Mouse (Mus musculus) regulatory T cell (primary cell): ENCODE measurements around the gene AC129217.1.

Experiments
- in situ Hi-C: fragments of 300-600 bp; cut with MboI, MseI; formaldehyde crosslinking; loops from one replicate; pipeline ENCODE4 v1.15.1; 2025; ENCODE audit warnings: high pct_unique_total_duplicates

Gene AC129217.1

GRCm38 (mm10) chr19:8829660-8830059, at the start of gene AC129217.1:
Gene AC129217.1, plus strand, starts transcription at chr19:8829773.
- in situ Hi-C loops = loop anchor here (25.0 kb wide), 1 partner anchor 242 kb away; the partner anchor contains the start of gene Slc22a8

DNA sequence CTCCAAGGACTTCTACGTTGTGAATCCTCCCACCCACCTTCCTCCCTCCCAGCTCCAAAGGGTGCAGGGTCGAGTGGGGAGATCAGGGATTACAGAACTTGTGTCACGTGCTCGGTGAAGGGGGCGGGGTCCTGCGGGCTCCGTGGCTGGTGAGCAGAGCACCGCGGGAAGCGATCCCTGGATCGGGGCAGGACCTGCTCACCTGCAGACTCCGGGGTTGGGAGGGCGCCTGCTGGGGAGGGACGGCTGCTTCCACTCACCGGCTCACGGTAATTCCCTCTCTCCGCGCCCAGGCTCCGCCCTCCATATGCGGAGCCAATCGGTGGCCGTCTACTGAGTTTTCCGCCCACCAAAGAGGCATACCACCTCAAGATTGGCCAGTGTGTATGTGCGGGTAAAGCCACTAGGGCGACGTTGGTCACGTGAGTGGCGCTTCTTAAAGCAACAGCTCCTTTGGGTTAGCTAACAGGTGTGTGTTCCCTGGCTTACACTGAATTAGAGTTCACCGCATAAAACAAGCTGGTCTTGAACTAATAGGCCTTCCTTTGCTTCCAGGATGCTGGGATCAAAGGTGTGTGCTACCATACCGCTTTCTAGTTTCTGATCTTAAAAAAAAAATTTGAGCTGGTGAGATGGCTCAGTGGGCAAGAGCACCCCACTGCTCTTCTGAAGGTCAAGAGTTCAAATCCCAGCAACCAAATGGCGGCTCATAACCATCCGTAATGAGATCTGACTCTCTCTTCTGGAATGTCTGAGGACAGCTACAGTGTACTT, 43.4 kb upstream of the AC129217.1 start, which contains the start of gene Taf6l:
Taf6l (minus strand) TSS at position 410 of the 774 bp plus-strand sequence.
- in situ Hi-C loops = loop anchor here (25.0 kb wide), 1 partner anchor 1749 kb away; the partner anchor contains the start of gene Stip1

DNA sequence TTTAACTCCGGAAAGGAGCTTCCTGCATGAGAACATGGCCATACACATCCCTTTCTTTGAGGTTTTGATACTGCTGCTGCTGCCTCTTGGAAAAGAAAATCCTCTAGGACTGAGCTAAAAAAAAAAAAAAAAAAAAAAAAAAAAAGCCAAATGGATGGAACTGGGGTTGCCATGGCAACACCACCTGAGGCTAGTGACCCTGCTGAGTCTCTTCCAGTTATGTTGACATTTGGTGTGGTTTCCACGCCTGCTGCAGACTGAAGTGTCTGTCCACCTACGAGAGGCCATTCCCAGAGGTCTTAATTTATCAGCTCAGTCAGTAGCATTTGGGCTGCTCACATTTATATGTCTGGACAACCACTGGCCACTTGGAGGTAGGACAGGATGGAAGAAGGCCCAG, 41.1 kb upstream of the AC129217.1 start:
- in situ Hi-C loops = loop anchor here (25.0 kb wide), 1 partner anchor 1751 kb away; the partner anchor contains the start of gene Stip1

DNA sequence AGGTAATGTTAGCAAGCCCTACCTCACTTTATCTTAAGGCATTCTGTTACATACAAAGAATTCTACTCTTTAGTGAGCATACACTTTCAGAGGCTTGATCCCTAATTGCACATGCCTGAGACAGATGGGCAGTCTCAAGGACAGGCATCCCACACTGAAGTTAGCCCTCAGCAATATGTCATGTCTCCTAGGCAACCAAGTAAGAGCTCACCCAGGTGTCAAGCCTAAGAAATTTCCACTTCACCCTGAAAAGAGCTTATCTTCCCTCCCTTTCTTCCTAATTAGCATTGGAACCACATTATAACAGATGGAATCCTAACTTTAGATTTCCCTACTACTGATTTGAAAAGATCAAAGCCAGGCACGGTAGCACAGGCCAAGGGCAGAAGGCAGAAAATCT, 40.4 kb upstream of the AC129217.1 start:
- in situ Hi-C loops = loop anchor here (25.0 kb wide), 1 partner anchor 1752 kb away; the partner anchor contains the start of gene Stip1

DNA sequence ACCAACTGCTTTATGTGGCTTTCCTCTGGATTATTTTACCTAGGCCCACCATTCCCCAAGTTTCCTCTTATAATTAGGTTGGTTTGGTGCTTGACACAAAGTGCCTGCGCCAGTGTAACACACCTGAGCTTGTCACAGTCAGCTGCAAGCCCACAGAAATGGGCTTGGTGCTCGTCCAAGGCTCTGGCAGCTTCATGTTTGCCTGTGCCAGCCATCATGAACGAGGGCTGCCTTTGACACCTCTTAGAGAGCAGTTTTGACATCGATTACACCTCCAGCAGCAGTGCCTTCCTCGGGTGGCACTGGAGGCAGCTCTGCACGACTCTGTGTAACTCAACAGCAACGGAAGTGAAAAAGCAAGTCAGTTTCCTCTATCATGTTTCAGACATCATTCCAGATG, 39.4 kb upstream of the AC129217.1 start:
- in situ Hi-C loops = loop anchor here (5.0 to 25.0 kb wide), 2 partner anchors 1288 to 1753 kb away; partner anchors contain the start of gene Stip1

DNA sequence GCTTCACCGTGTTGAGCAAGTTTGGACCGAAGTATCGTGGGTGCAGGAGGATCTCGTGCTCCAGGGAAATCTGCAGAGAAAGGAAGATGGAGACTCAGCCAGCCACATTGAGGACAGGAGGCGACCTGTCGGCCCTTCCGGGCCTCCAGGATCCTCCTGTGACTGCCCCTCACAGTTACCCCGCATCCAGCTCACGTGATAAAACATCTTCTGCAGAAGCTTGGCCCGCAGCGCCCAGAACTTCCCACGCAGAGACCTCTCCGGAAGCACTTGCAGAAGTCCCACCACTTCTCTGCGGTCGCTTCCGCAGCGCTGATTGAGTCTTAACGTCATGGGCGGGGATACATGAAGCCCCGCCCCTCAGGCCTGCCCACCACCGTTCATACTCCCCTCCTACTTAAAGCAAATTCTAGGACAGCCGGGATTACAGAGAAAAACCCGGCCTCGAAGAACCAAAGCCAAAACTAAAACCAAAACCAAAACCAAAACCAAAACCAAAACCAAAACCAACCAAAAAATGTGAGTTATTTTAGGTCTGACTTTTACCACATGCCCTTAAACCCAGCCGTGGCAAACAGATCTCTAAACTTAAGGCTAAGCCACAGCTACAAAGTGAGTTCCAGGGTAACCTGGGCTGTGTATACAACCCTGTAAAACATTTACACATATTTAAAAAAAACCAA, 31.2 kb upstream of the AC129217.1 start, which contains the start of gene Polr2g:
Polr2g (minus strand) TSS at position 314 of the 683 bp plus-strand sequence.
- in situ Hi-C loops = loop anchor here (25.0 kb wide), 1 partner anchor 1761 kb away; the partner anchor contains the start of gene Stip1

DNA sequence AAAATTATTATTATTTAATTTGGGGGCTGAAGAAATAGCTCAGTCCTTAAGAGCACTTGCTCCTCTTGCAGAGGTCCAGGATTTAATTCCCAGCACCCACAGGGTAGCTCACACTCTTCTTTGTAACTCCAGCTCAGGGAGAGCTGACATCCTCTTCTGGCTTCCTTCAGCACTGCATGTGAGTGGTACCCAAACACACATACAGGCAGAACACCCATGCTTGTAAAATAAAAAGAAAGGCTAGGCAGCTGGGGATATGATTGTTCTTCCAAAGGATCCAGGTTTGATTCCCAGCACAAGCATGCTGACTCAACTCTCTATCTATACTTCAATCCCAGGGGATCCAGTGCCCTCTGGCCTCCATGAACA, 30.6 kb upstream of the AC129217.1 start:
- in situ Hi-C loops = loop anchor here (25.0 kb wide), 1 partner anchor 1762 kb away; the partner anchor contains the start of gene Stip1

DNA sequence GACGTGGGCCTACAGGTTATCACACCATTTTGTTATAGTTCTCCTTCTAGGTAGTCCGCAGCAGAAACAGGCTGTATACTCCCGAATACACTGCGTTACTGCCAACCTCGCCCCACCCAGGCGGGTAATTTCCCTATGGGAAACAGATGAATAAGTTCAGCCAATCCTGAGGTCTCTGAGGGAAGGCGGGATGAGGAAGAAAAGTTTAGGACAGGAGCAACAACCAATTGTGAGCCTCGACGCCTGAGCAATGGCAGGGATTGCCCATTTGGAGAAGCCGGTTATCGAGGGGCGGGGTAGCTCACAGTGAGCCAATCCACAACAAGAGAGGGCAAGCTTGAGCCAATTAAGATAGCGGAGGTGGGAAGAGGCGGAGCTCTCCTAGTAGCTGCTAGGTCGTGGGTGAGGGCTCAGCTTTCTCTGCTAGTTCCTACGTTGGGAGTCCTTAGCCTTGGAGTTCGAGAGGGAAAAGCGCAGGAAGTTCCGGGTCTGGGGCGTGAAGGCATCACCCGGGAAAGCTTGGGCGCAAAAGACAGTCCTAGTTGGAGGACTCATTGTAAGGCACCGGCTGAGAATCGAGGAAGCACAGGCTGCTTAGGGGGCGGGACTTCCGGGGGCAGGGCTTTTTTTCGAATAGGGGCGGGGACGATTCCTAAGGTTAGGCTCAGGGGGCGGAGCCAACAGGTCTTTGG, 27.3 kb upstream of the AC129217.1 start, which contains the start of gene Zbtb3:
Zbtb3 (plus strand) TSS at position 426 of the 692 bp plus-strand sequence.
- in situ Hi-C loops = no loop called here

- in situ Hi-C loops = no loop called here
Observed at GRCm38 (mm10) chr19:8803204-8803780, 26.3 kb upstream of the AC129217.1 start.

GRCm38 (mm10) chr19:8803879-8804660, 25.5 kb upstream of the AC129217.1 start:
- in situ Hi-C loops = no loop called here

- in situ Hi-C loops = no loop called here
Observed at GRCm38 (mm10) chr19:8806810-8807209, 22.8 kb upstream of the AC129217.1 start.

DNA sequence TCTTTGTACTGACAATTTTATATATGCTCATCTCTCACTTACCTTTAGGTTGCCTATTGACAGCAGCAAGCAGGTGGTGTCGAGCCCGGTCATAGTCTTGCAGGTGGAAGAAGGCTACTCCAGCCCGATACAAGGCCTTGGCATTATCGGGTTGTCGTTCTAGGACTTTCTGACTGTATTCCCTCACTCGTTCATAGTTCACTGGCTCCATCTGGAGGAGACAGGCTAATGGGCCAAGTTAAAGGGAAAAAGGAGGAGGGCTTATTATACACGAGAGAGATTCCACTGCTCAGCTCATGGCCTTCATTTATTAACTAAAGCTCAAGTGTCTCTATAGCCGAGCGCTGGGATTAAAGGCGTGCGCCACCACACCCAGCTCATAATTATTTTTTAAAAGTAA, 13.8 kb upstream of the AC129217.1 start:
- in situ Hi-C loops = loop anchor here (5.0 kb wide), 1 partner anchor 44 kb away; the partner anchor contains the start of genes Tmem179b and Tmem223

- in situ Hi-C loops = loop anchor here (5.0 kb wide), 1 partner anchor 45 kb away; the partner anchor contains the start of genes Tmem179b and Tmem223
Observed at GRCm38 (mm10) chr19:8817001-8817400, 12.6 kb upstream of the AC129217.1 start.

DNA sequence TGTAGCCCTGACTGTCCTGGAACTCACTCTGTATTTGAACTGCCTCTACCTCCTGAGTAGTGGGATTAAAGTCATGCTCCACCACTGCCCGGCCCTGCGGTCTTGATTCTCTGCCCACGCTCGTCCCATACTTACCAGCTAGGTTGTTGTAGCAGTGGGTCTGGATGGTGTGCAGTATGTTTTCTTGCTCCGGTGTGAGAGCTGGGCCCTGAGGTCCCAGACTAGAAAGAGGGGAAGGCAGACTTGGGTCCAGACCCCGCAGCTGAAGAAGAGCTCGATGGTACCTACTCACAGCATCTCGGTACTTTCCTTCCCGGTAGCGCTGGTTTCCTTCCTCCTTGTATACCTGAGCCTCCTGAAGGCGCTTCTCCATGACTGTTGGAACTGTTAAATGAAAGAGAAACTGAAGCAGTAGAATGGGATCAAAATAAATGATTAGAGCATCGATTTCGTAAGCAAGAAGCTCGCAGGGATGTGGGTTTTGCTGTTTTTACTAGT, 11.2 kb upstream of the AC129217.1 start:
- in situ Hi-C loops = loop anchor here (5.0 kb wide), 1 partner anchor 46 kb away; the partner anchor contains the start of genes Tmem179b and Tmem223

DNA sequence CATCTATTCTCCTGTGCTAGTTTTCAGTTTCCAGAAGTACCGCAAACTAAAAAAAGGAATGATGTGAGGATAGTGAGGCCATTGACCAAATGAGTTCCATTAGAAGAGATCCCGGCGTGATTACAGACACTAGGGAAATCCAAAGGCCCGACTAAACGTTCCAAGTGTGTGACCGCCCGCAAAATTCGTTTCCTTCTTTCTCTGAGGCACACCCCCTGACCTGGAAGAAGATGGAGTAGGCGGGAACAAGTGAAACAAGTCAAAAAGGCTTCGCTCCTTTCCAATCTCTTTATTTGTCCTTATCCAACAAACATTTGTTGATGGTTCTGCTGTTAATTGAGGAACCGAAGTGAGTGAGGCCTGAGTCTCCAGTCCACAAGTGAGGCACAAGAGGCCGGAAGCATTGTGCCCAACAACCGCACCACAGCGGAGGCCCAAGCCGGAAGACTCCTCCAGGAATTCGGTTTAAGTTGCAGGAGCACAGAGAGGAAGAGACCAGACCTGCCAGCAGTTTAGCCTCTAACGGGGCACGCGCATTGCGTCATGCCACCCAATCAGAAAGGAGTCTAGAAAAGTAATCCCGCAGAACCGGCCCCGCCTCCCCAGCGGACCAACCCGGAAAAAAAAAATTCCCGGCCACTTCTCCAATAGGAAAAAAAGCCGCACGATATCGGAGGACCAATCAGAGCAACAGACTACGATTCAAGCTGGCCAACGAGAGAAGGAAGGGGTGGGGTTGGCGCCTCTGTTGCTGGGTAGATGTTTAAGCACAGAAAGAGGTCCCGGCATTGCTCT, 10.6 kb upstream of the AC129217.1 start, which contains the start of gene Ttc9c:
Ttc9c (minus strand) TSS at position 533 of the 795 bp plus-strand sequence.
- in situ Hi-C loops = loop anchor here (5.0 kb wide), 1 partner anchor 47 kb away; the partner anchor contains the start of genes Tmem179b and Tmem223

- in situ Hi-C loops = loop anchor here (5.0 kb wide), 1 partner anchor 48 kb away; the partner anchor contains the start of genes Tmem179b and Tmem223
Observed at GRCm38 (mm10) chr19:8819596-8820423, 9.8 kb upstream of the AC129217.1 start, which contains the start of gene Hnrnpul2. Gene Hnrnpul2, plus strand, starts transcription at chr19:8820010.

DNA sequence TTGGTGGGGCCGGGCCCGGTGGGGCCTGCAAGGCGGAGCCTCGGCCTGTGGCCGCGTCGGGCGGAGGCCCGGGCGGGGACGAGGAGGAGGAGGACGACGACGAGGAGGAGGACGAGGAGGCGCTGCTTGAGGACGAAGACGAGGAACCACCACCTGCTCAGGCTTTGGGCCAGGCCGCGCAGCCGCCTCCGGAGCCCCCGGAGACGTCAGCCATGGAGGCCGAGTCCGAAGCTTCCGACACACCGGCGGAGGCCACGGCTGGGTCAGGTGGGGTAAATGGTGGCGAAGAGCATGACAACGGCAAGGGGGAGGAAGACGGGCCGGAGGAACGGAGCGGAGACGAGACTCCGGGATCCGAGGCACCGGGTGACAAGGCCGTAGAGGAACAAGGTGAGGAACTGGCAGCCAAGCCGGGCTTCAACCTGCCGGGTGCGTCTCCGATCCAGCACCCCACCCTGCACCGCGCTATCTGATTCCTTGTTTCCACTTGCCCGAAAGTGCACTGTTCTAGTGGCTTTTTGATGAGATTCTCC, 9.1 kb upstream of the AC129217.1 start:
- in situ Hi-C loops = no loop called here
